Mouse (Mus musculus): ENCODE measurements around the gene Tnip2. TPM values are rescaled to one million over a fixed set of nuclear protein-coding genes. Genes with fewer than 3 reads are reported as not detected.

The Tnip2 gene
- polyA plus RNA-seq, 1 experiment from 2014 or later, result 33.5 TPM

- ChIA-PET POLR2A (no interaction called here), CTCF (interaction anchor here (1.4 kb wide), 1 partner anchor 14 kb away, joined by 3 read pairs; no protein-coding TSS in a partner anchor)
- ATAC-seq (no peak), DNase-seq (ENCODE audit: low read depth, low spot score) (no peak)
- no peaks in the 10 kb centered on the region for H3K27me3 ChIP-seq
- no peak for TF ChIP-seq CTCF (IDR thresholded peaks at IDR 0.05)
- in situ Hi-C loops (cut with MboI; ENCODE audit: low pct_unique_long_range_greater_than_20kb), result no loop called here
Measured at GRCm38 (mm10) chr5:34468039-34468775, 45.6 kb downstream of the Tnip2 start.

GRCm38 (mm10) chr5:34466648-34467047 is 47.1 kb downstream of the Tnip2 start:
- in situ Hi-C loops (cut with MboI; ENCODE audit: low pct_unique_long_range_greater_than_20kb), result no loop called here
- CTCF ChIA-PET, result interaction anchor here (1.5 kb wide), 1 partner anchor 15 kb away, joined by 6 read pairs; no protein-coding TSS in a partner anchor
- DNase-seq (ENCODE audit: low read depth, low spot score), result no peak

GRCm38 (mm10) chr5:34466079-34466478 is 47.7 kb downstream of the Tnip2 start:
- DNase-seq (ENCODE audit: low read depth, low spot score) (no peak), ATAC-seq (no peak)
- no peak for TF ChIP-seq CTCF (IDR thresholded peaks at IDR 0.05)
- ChIA-PET POLR2A (no interaction called here), CTCF (interaction anchor here (1.5 kb wide), 1 partner anchor 15 kb away, joined by 6 read pairs; no protein-coding TSS in a partner anchor)
- H3K27me3 ChIP-seq, result no peaks in the 10 kb centered on the region
- in situ Hi-C loops (cut with MboI; ENCODE audit: low pct_unique_long_range_greater_than_20kb), result no loop called here

More at GRCm38 (mm10) chr5:34466648-34467047, 47.1 kb downstream of the Tnip2 start:
- no peak for TF ChIP-seq CTCF (IDR thresholded peaks at IDR 0.05)
- H3K27me3 ChIP-seq, result no peaks in the 10 kb centered on the region
- POLR2A ChIA-PET, result no interaction called here
- no peak for ATAC-seq

- ChIA-PET CTCF (interaction anchor here (0.9 to 1.4 kb wide), 3 partner anchors 13 to 53 kb away, joined by 3 to 4 read pairs (median 3); no protein-coding TSS in a partner anchor), POLR2A (interaction anchor here (0.8 kb wide), 1 partner anchor 26 kb away, joined by 11 read pairs; no protein-coding TSS in a partner anchor)
- in situ Hi-C loops (cut with MboI; ENCODE audit: low pct_unique_long_range_greater_than_20kb), result no loop called here
- DNase-seq (ENCODE audit: low read depth, low spot score) (no peak), ATAC-seq (no peak)
- H3K27me3 ChIP-seq, result no peaks in the 10 kb centered on the region
- no peak for TF ChIP-seq CTCF (IDR thresholded peaks at IDR 0.05)
Measured at GRCm38 (mm10) chr5:34461841-34462240, 52.0 kb downstream of the Tnip2 start.

GRCm38 (mm10) chr5:34461294-34461693 is 52.5 kb downstream of the Tnip2 start:
- DNase-seq (ENCODE audit: low read depth, low spot score) (no peak), ATAC-seq (no peak)
- POLR2A ChIA-PET, result interaction anchor here (0.6 to 0.8 kb wide), 2 partner anchors 16 to 26 kb away, joined by 3 to 11 read pairs; no protein-coding TSS in a partner anchor
- in situ Hi-C loops (cut with MboI; ENCODE audit: low pct_unique_long_range_greater_than_20kb), result no loop called here
- H3K27me3 ChIP-seq, result no peaks in the 10 kb centered on the region
- CTCF ChIA-PET, result interaction anchor here (0.9 kb wide), 1 partner anchor 15 kb away, joined by 3 read pairs; no protein-coding TSS in a partner anchor
- no peak for TF ChIP-seq CTCF (IDR thresholded peaks at IDR 0.05)

GRCm38 (mm10) chr5:34458994-34459393 is 54.8 kb downstream of the Tnip2 start:
- CTCF ChIA-PET, result no interaction called here
- ATAC-seq, result no peak
- in situ Hi-C loops (cut with MboI; ENCODE audit: low pct_unique_long_range_greater_than_20kb), result no loop called here
- no peak for DNase-seq (ENCODE audit: low read depth, low spot score)
- no peak for TF ChIP-seq CTCF (IDR thresholded peaks at IDR 0.05)
- H3K27me3 ChIP-seq, result no peaks in the 10 kb centered on the region
- POLR2A ChIA-PET, result no interaction called here

- ChIA-PET POLR2A (no interaction called here), CTCF (interaction anchor here (0.9 to 3.0 kb wide), 3 partner anchors 9 to 23 kb away, joined by 3 to 9 read pairs (median 4); no protein-coding TSS in a partner anchor)
- TF ChIP-seq CTCF (IDR thresholded peaks at IDR 0.05), result no peak
- no peaks in the 10 kb centered on the region for H3K27me3 ChIP-seq
- no peak for ATAC-seq
- DNase-seq (ENCODE audit: low read depth, low spot score), result no peak
- in situ Hi-C loops (cut with MboI; ENCODE audit: low pct_unique_long_range_greater_than_20kb), result no loop called here
Measured at GRCm38 (mm10) chr5:34446207-34446606, 67.6 kb downstream of the Tnip2 start.

Other genes starting within 250 kb of the Tnip2 start
- gene Zfyve28, start 225.5 kb downstream of the Tnip2 start, polyA plus RNA-seq (2021), result 1.6 TPM
- not detected for gene Cfap99, start 225.4 kb downstream of the Tnip2 start, polyA plus RNA-seq (2021)
- gene Rnf4, start 177.7 kb downstream of the Tnip2 start, polyA plus RNA-seq (2021), result 128 TPM
- gene Fam193a, start 144.1 kb downstream of the Tnip2 start, polyA plus RNA-seq (2021), result 35.7 TPM
- 18.2 TPM for gene Sh3bp2, start 11.8 kb upstream of the Tnip2 start, polyA plus RNA-seq (2021)
- gene Add1, start 59.7 kb upstream of the Tnip2 start, polyA plus RNA-seq (2021), result 279 TPM
- 106 TPM for gene Mfsd10, start 123.2 kb upstream of the Tnip2 start, polyA plus RNA-seq (2021)
- gene Nop14, start 146.2 kb upstream of the Tnip2 start, polyA plus RNA-seq (2021), result 56.8 TPM
- 4.6 TPM for gene Grk4, start 146.4 kb upstream of the Tnip2 start, polyA plus RNA-seq (2021)
- gene Htt, start 247.7 kb upstream of the Tnip2 start, polyA plus RNA-seq (2021), result 22.7 TPM